Mouse (Mus musculus): ENCODE data around the gene Ppia.
A peak's percentile ranks its signal among the peaks of the same experiment; 100 is the strongest.
"Not testable (repeated sequence)": the region's sequence is repeated elsewhere in the genome, so short reads cannot be mapped to it uniquely, and the experiment has no call there.

Ppia gene

DNA sequence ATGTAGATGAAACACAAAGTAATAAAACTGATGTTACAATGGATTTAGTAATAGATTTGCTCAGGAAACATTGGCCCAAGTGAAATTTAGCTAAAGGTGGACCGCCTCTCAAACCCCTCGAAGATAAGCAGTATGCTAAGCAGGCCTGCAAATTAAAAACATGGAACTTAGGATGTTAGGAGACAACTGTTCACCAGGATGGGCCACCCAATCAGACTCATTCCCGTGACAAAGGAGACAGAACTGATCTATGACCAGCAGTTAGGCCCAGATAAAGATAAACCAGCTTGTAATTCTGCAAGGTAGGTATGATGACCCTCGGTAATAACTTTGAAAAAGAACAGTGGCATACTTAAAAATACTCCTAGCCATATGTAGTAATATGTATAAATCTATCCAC lies 27.9 kb downstream of the Ppia start:
- DNase-seq: no peak

DNA sequence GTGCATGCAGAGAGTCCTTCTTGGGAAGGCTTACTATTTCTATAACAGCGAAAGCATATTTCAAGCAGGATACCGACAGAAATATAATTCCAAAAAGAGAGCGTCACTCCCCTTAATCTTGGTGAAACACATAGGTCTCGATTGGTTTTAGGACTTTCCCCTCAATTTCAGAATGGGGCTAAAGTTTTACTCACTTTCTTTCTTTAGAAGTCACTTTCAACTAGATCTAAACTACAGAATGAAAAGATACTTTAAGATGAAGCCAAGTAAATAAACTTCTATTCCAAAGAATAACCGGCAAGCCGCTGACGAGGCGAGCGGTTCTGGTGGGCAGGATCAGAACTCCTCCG lies 28.5 kb downstream of the Ppia start:
- DNase-seq: no peak

DNA sequence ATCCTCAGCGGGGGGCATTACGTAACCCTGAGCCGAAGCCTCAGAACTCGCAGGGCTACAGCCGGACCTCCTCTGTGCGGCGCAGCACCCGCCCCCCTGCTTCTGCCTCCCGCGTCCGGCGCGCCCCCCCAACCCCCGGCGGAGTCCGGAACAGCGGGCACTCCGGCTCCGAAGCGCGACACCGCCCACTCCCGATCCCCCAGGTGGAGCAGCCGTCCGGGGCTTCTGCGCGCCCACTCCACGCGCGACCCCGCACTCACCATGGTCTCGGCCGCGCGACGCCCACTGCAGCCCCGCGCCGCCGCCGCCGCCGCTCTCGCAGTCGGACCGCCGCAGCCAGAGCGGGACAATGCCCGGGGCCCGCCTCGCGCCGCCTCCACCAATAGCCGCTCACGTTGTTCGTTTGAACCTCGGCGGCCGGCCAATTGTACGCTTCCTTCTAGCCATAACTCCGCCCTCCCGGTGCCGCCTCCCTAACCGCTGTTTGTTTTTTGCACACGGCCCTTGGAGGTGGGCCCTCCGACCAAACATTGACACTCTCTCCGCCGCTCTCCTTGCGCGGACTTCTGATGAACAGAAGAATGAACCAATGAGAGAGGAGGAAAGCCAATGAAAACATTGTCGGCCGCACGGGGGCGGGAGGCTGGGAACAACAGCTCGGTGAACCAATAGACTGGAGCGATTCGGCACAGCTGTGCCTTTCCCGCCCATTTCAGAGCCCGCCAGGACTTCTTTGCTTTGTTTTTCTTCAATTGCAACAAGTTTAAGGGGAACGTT lies 29.0 kb downstream of the Ppia start, which contains the start of gene H2afv:
H2afv (minus strand) TSS at position 367 of the 777 bp plus-strand sequence.
- peak; percentile 98 for DNase-seq

DNA sequence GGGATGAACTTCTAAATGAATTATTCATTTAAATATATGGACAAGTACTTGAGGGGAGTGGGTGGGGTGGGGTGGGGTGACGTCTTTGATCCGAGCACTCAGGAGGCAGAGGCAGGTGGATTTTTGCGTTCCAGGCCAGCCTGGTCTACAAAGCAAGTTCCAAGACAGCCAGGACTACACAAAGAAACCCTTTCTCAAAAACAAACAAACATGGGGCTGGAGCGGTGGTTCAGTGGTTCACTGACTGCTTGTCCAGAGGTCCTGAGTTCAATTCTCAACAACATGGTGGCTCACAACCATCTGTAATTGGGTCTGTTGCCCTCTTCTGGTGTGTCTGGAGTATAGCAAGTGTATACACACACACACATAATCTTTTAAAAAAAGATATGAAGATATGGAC lies 30.2 kb downstream of the Ppia start:
- DNase-seq: no peak

DNA sequence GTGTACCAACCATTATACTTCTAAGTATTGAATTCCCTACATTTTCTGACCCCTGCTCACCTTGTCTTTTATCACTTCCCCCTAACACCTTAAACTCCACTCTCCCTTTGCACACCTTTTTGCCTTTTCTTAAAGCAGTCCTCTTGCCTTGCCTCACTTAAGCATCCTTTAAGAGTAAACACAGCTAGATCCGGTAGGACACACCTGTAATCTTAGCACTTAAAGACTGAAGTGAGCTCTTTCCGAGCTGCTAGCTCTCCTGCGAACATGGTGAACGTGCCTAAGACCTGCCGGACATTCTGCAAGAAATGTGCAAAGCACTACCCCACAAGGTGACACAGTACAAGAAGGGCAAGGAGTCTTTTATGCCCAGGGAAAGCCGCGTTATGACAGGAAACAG lies 30.7 kb downstream of the Ppia start:
- DNase-seq: no peak

DNA sequence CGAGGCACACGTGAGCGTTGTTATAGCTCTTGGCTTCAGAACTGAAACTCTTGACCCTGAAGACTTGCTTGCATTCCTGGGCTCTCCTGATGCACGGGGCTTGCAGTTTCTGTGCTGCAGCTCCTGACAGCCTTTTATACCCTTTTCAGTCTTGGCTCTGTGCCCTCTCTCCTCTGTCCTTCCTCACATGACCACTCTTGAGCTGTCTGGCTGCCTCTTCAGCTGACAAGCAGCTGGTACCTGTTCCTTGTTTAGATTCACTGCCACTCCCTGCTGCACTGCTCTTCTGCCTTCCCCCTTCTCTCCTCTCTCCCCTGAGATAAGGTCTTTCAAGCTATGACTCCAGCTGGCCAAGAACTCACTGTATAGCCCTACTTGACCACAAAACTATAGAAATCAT lies 32.2 kb downstream of the Ppia start:
- DNase-seq: no peak

DNA sequence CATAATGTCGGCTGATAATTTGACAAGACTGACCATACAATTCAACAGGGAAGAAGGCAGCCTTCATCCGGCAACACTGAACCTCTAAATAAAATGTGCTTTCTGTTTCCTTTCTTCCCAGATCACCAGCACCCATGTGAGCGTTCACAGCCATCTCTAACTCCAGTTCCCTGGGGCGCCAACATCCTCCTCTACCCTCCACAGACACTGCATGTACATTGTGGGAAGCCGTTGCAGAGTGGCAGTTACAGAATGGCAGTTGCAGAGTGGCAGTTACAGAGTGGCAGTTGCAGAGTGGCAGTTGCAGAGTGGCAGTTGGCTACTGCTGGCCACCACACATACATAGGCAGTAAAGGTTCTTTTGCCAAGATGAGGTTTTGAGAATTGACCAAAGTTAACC lies 32.9 kb downstream of the Ppia start:
- not testable (repeated sequence) for DNase-seq

DNA sequence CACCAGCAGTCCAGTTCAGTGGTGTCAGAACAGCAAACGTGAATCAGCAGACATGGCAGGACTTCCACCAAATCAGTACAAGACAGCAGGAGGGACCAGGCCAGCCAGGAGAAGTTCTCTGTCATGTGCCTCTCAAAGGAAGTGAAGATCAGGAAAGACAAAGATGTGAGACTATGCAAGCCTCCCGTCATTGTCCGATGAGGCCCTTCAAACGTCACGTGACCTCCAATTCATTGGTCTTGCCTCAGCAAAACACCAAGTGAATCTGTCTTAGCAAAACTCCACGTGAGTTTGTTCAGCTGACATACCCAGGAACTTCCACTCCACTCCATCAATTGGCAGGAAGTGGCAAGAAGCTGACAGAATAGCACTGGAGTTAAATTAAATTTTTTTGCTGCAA lies 40.8 kb downstream of the Ppia start:
- no peak for DNase-seq

DNA sequence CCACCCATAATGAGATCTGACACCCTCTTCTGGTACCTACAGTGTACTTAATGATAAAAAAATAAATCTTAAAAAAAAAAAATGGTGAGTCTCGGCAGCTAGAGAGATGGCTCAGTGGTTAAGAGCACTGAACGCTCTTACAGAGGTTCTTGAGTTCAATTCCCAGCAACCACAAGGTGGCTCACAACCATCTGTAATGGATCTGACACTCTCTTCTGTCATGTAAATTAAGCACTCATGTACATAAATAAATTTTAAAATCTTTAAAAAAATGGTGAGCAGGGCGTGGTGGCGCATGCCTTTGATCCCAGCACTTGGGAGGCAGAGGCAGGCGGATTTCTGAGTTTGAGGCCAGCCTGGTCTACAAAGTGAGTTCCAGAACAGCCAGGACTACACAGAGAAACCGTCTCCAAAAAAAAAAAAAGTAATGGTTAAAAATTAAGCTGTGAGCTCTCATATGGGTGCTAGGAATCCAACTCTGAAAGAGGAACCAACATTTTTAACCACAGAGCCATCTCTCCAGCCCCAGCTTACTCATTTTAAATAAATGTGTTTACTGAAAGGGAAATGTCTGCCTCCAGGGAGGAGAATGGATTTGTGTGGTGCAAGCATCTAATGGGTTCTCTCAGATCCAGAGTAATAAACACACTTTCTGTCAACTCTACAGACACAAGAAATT lies 48.1 kb downstream of the Ppia start:
- no peak for DNase-seq

DNA sequence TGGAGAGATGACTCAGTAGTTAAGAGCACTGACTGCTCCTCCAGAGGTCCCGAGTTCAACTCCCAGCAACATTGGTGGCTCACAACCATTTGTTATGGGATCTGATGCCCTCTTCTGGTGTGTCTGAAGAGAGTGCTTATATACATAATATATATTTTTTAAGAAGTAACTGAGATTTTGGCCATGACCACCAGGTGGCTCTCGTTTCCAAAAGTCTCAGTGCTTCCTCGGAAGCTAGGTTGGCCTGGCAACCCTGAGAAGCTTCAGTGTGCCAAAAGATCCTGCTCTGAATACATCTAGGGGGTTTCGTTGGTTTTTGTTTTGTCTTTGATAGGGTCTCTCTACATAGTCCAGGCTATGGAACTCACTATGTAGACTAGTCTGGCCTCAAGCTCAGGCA lies 49.9 kb downstream of the Ppia start:
- peak; percentile 75 for DNase-seq

DNA sequence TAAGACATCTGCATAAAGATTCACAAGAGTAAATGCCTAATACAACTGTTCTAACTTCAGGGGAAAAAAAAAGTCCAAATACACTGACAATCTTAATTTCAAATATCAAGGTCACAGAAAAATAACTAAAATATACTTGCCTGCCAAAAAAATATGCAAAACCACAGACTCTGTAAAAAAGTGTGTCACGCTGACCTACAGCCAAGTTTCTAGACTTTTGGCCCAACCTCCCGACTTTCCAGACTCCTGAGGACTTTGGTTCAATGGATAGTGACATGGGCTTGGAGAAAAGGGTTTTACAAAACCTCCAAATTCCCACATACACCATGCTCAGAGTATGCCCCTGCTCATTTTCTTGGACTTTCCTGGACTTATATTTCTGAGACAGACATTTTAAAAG lies 53.3 kb downstream of the Ppia start:
- DNase-seq: no peak
